Mouse (Mus musculus) bone marrow macrophage, adult 2 months (primary cell): Measurements from ENCODE around the gene Asna1.

Experiments
- CTCF ChIP-seq: IDR thresholded peaks from 2 replicates; pipeline ENCODE4 v1.5.1; 2012; ENCODE audit warnings: low read depth, mild to moderate bottlenecking, low read length, moderate library complexity
- POLR2A ChIP-seq: IDR thresholded peaks from 2 replicates; pipeline ENCODE4 v1.6.1; 2012; ENCODE audit warnings: mild to moderate bottlenecking, low read depth, low read length, borderline replicate concordance

DNA sequence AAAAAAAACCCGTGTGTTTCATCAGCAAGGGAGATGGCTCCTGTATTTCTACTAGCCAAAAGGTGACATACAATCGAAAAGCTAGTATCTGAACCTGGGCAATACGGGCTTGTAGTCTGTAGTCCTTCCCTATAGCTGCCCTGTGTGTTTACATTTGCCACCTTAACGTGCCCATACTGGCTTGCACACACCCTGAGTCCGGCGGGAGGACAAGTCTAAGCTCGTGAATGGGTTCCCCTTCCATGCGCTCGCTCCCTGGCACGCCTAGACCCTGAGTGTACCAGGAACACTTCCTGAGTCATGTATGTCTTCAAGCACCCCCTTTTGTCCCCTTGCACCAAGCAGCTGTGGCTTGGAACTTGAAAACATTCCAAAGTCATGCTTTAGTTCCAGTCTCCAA, 8.4 kb downstream of the Asna1 start:
- TF ChIP-seq POLR2A (no peak), CTCF (no peak)
